Mouse (Mus musculus) thymus, postnatal 14 days (tissue): Measurements from ENCODE around the gene Grm5.

Source experiments
- DNase-seq: peaks from one replicate; pipeline ENCODE4 v3.0.0; 2021

The Grm5 gene

GRCm38 (mm10) chr7:87583868-87584267 is at the start of gene Grm5:
Gene Grm5 (plus strand): TSS chr7:87584168.
- DNase-seq = no peak

GRCm38 (mm10) chr7:87539031-87539430 is 44.9 kb upstream of the Grm5 start:
- no peak for DNase-seq

GRCm38 (mm10) chr7:87565300-87565699 is 18.7 kb upstream of the Grm5 start:
- no peak for DNase-seq

GRCm38 (mm10) chr7:87566476-87566875 is 17.5 kb upstream of the Grm5 start:
- no peak for DNase-seq

DNA sequence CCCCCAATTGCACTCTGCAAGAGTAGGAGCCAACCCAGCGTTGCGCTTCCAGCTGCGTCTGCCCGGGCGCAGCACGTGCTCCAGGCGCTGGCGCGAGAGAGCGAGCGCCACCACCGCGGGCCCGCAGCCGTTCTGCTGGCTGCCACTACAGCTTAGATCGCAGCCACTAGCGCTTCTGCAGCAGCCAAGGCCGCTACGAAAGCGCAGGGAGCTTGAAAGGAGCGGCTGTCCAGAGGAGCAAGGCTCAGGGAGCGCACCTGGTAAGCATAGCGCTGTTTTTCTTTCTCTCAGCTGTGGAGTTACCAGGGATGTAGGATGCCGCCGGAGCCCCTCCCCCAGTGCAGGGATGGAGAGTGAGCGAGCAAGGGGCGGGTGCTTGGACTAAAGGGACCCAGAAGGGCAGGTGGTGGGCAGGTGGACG is 323 bp downstream of the Grm5 start:
- DNase-seq = no peak

GRCm38 (mm10) chr7:87586271-87586937 is 2.4 kb downstream of the Grm5 start:
- DNase-seq = no peak

GRCm38 (mm10) chr7:87587976-87588375 is 4.0 kb downstream of the Grm5 start:
- DNase-seq = no peak

DNA sequence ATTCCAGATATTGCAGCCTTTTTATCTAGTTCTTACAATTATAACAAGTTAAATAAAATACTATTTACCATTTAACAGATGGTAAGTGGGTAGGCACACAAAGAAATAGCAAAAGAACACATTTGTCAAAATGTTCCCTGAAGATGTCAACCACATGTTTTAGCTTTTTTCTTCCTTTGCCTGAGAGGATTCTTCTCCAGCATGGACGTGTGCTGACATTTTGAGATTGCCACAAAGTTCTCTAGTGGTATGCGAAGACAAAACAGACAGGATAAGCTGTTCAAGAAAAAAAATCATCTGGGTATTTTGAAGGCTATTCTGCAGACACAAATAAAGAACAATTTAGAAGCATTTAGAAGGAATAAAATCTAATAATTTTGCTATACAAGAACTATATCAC is 42.3 kb downstream of the Grm5 start:
- no peak for DNase-seq

DNA sequence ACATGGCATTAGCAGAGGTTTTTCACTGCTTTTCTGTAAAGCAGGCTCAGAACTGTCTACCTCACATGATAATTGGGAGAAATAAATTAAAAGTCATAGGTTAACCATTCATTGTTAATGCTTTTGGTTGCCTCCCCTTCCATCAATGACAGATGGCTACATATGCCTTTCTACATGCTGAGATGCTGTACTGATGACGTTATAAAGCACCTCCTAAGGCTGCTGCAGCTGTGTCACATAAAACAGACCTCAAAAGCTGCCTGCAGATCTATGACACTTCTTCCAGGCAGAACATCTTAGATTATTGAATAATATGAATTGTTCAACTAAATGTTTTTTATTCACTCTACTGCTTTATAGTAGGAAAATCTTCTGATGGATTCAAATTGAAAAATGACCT is 51.6 kb downstream of the Grm5 start:
- DNase-seq = no peak

- DNase-seq = no peak
Measured at GRCm38 (mm10) chr7:87650610-87651009, 66.6 kb downstream of the Grm5 start.

DNA sequence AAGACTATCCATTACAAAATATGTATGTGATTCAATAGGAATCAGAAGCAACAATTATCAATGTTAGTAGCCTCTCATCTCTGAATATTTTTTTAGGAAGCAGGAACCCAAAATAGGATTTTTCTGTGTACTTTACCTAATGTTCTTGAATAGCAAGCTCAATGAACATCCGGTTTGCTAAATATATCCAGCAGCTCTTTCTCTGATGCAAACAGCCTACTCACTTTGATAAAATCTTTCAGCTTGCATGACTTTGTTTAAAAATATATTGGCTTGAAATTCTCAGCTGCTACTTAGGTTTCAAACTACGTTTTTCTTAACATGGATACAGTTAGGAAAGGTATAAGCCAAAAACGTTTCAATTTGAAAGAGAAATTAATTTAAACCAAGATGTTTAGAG is 77.8 kb downstream of the Grm5 start:
- no peak for DNase-seq

GRCm38 (mm10) chr7:87664041-87664440 is 80.1 kb downstream of the Grm5 start:
- no peak for DNase-seq

DNA sequence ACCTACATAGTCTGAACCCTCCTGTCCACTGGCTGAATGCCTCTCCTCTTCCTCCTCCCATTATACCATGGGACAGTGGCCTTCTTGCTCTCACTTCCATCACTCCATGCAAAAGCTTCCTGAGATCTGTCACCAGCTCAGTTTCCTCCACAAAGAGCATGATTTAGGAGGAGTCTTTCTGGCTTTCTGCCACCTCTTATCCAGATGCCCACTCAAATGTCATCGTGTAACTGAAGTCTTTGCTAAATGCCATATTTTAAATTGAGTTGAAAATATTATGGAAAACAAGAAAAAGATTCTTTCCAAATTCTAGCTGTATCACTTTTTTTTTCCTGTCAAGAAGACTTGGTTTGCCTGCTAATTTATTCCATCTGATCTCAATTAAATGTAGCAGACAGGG is 132.4 kb downstream of the Grm5 start:
- DNase-seq = no peak

GRCm38 (mm10) chr7:87718631-87719030 is 134.7 kb downstream of the Grm5 start:
- no peak for DNase-seq

DNA sequence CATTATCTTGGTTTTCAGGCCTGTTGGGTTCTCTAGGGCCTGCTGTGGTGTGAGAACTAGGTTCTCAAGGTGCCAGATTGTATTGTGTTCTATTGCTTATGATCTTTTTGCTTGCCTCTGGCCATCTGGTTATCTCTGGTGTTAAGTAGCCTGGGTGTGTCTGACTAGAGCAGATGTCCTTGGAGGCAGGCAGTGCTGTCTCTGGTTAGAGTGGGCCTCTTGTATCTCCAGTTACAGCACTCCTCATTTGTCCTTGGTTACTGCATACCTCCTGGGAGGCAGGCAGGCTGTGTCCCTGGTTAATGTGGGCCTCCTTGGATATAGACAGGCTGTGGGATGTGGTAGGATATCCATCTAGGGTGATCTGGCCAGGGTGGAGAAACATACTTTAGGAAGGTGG is 150.5 kb downstream of the Grm5 start:
- DNase-seq = no peak

DNA sequence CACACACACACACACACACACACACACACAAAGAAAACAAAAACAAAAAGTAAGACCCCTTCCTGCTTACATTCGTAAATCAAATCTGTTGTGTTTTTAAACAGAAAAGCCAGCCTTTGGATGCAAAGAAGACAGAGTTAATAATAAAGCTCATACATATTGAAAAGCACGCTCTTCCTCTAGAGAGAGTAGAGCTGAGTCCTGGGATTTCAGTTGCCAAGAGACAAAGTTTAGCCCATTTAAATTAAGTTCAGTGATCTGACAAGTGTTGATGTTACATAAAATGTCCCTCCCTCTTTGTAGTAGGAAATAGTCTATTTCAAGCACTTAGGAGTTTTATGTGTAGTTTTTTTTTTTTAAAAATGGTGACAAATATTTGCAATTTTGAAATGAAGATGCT is 178.0 kb downstream of the Grm5 start:
- DNase-seq = no peak

GRCm38 (mm10) chr7:87762376-87762775 is 178.4 kb downstream of the Grm5 start:
- DNase-seq = no peak

GRCm38 (mm10) chr7:87787560-87787959 is 203.6 kb downstream of the Grm5 start:
- no peak for DNase-seq

- no peak for DNase-seq
Measured at GRCm38 (mm10) chr7:87788963-87789362, 205.0 kb downstream of the Grm5 start.

GRCm38 (mm10) chr7:87793896-87794295 is 209.9 kb downstream of the Grm5 start:
- no peak for DNase-seq

DNA sequence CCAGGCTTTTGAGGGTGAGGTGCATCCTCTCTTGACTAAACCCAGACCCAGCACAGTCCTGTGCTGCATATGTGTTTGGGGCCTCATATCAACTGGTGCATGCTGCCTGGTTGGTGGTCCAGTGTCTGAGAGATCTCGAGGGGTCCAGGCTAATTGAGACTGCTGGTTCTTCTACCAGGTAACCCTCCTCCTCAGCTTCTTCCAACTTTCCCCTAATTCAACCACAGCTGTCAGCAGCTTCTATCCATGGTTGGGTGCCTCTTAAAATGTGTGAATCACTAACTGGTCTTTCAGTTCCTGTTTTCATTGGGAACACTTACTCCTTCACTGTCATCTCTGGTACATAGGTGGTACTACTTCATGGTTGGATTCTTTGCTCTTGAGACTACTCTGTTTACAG is 240.9 kb downstream of the Grm5 start:
- no peak for DNase-seq

- DNase-seq = no peak
Measured at GRCm38 (mm10) chr7:87834669-87835068, 250.7 kb downstream of the Grm5 start.

DNA sequence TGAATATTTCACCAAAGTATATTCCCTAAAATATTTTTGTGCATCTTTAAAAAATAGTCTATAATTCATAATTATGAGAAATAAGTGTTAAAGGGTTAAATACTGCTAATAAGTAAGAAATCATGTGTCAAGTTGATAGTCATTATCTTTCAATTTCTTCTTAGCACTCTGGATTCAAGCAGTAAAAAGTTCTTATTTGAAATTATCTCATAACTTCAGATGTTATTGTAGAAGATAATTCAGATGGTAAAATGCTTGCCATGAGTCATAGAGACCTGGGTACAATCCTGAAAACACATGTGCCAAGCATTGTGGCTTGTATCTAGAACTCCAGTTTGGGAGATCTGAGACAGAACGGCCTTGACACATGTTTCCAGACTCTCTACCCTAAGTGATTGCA is 254.6 kb downstream of the Grm5 start:
- no peak for DNase-seq

- DNase-seq = no peak
Measured at GRCm38 (mm10) chr7:87843496-87843895, 259.5 kb downstream of the Grm5 start.

DNA sequence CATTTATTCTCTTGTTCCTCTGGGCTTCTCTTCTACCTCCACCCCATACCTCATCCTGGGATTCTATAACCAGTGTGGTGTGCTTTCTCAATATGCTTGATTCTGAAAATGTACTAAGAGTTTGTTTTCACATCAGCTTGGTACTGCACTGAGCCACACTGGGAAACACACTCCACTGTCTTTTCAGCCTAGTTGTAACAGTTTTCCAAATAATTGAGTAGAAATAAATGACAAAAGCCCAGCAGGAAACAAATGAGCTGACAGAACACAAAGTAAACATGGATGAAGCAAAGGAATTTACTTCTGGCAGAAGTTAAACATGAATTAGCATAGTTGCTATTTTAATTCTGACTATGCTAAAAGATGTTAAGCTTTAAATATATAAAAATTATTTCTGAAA is 262.1 kb downstream of the Grm5 start:
- no peak for DNase-seq

GRCm38 (mm10) chr7:87925956-87926355 is 342.0 kb downstream of the Grm5 start:
- no peak for DNase-seq
